Mouse (Mus musculus): ENCODE measurements at regions not wholly inside any gene's neighbourhood (a gene's known extent, or its start where the extent isn't known, plus 50 kb on each side); places are given as distances from the start of the nearest gene placed in this dataset.

- intact Hi-C loops (cut with DNase I), result no loop called here
- no peak for DNase-seq
These were observed 245.7 kb upstream of the Rsrc1 start for GRCm38 (mm10) chr3:66735468-66735867.

- intact Hi-C loops (cut with DNase I), result no loop called here
- no peak for DNase-seq
These were observed 242.8 kb upstream of the Rsrc1 start for GRCm38 (mm10) chr3:66738201-66739062.

GRCm38 (mm10) chr3:66739356-66740014 is 241.7 kb upstream of the Rsrc1 start:
- no peak for DNase-seq
- intact Hi-C loops (cut with DNase I), result no loop called here

GRCm38 (mm10) chr3:66744133-66744913 is 236.9 kb upstream of the Rsrc1 start:
- intact Hi-C loops (cut with DNase I), result no loop called here
- DNase-seq, result no peak

- no peak for DNase-seq
- intact Hi-C loops (cut with DNase I), result no loop called here
These were observed 234.7 kb upstream of the Rsrc1 start for GRCm38 (mm10) chr3:66746373-66747072.

- no peak for DNase-seq
- intact Hi-C loops (cut with DNase I), result no loop called here
These were observed 234.0 kb upstream of the Rsrc1 start for GRCm38 (mm10) chr3:66747073-66747710.

GRCm38 (mm10) chr3:66758141-66758540 is 223.0 kb upstream of the Rsrc1 start:
- no peak for DNase-seq
- intact Hi-C loops (cut with DNase I), result no loop called here

- no peak for DNase-seq
- intact Hi-C loops (cut with DNase I), result no loop called here
These were observed 221.3 kb upstream of the Rsrc1 start for GRCm38 (mm10) chr3:66759841-66760240.

- DNase-seq, result no peak
- intact Hi-C loops (cut with DNase I), result no loop called here
These were observed 218.7 kb upstream of the Rsrc1 start for GRCm38 (mm10) chr3:66762446-66762845.

GRCm38 (mm10) chr3:66797351-66798010 is 183.7 kb upstream of the Rsrc1 start:
- intact Hi-C loops (cut with DNase I), result no loop called here
- no peak for DNase-seq

- no peak for DNase-seq
- intact Hi-C loops (cut with DNase I), result no loop called here
These were observed 182.9 kb upstream of the Rsrc1 start for GRCm38 (mm10) chr3:66798292-66798691.

- intact Hi-C loops (cut with DNase I), result no loop called here
- DNase-seq, result no peak
These were observed 178.7 kb upstream of the Rsrc1 start for GRCm38 (mm10) chr3:66802538-66802937.

- DNase-seq, result no peak
- intact Hi-C loops (cut with DNase I), result no loop called here
These were observed 175.0 kb upstream of the Rsrc1 start for GRCm38 (mm10) chr3:66806176-66806575.

GRCm38 (mm10) chr3:66812686-66813445 is 168.3 kb upstream of the Rsrc1 start:
- intact Hi-C loops (cut with DNase I), result no loop called here
- no peak for DNase-seq

- no peak for DNase-seq
- intact Hi-C loops (cut with DNase I), result no loop called here
These were observed 155.4 kb upstream of the Rsrc1 start for GRCm38 (mm10) chr3:66825761-66826160.
